Mouse (Mus musculus): ENCODE measurements around the gene Cdk5. TPM values are rescaled to one million over a fixed set of nuclear protein-coding genes. Genes with fewer than 3 reads are reported as not detected.

Cdk5 gene
- total RNA-seq, 2 experiments from 2014 or later: 127 to 133 TPM

GRCm38 (mm10) chr5:24428596-24428995, 5.3 kb upstream of the Cdk5 start:
- DNase-seq (ENCODE audit: low spot score in 2 of 2): no peak

- DNase-seq (ENCODE audit: low spot score in 2 of 2): no peak
These were observed 4.7 kb upstream of the Cdk5 start for GRCm38 (mm10) chr5:24427981-24428402.

- DNase-seq (ENCODE audit: low spot score in 2 of 2): no peak
These were observed 3.9 kb upstream of the Cdk5 start for GRCm38 (mm10) chr5:24427285-24427633.

GRCm38 (mm10) chr5:24426556-24427284, 3.4 kb upstream of the Cdk5 start:
- DNase-seq (ENCODE audit: low spot score in 2 of 2): no peak

GRCm38 (mm10) chr5:24426037-24426432, 2.7 kb upstream of the Cdk5 start:
- DNase-seq (ENCODE audit: low spot score in 2 of 2): no peak

- DNase-seq (ENCODE audit: low spot score in 2 of 2): no peak
These were observed 2.2 kb upstream of the Cdk5 start for GRCm38 (mm10) chr5:24425421-24426036.

- DNase-seq (ENCODE audit: low spot score in 2 of 2): peak; percentile 72 to 80
These were observed 1.6 kb upstream of the Cdk5 start for GRCm38 (mm10) chr5:24424861-24425411.

- DNase-seq (ENCODE audit: low spot score in 2 of 2): no peak
These were observed 863 bp upstream of the Cdk5 start for GRCm38 (mm10) chr5:24424004-24424781.

GRCm38 (mm10) chr5:24420381-24420780, 2.9 kb downstream of the Cdk5 start:
- DNase-seq (ENCODE audit: low spot score in 2 of 2): no peak

GRCm38 (mm10) chr5:24417587-24417986, 5.7 kb downstream of the Cdk5 start:
- DNase-seq (ENCODE audit: low spot score in 2 of 2): no peak

- DNase-seq (ENCODE audit: low spot score in 2 of 2): peak; percentile 74 to 77
These were observed 7.1 kb downstream of the Cdk5 start for GRCm38 (mm10) chr5:24416222-24416736.

- no peak for DNase-seq (ENCODE audit: low spot score in 2 of 2)
These were observed 9.4 kb downstream of the Cdk5 start for GRCm38 (mm10) chr5:24413938-24414337.

GRCm38 (mm10) chr5:24413042-24413693, 10.2 kb downstream of the Cdk5 start, which contains the start of gene Asic3:
TSS of gene Asic3 (plus strand) at chr5:24413392.
- DNase-seq (ENCODE audit: low spot score in 2 of 2): no peak

- DNase-seq (ENCODE audit: low spot score in 2 of 2): no peak
These were observed 11.3 kb downstream of the Cdk5 start for GRCm38 (mm10) chr5:24412063-24412462.

- no peak for DNase-seq (ENCODE audit: low spot score in 2 of 2)
These were observed 13.9 kb downstream of the Cdk5 start for GRCm38 (mm10) chr5:24409466-24409865.

- no peak for DNase-seq (ENCODE audit: low spot score in 2 of 2)
These were observed 14.7 kb downstream of the Cdk5 start for GRCm38 (mm10) chr5:24408651-24409050.

- DNase-seq (ENCODE audit: low spot score in 2 of 2): no peak
These were observed 17.9 kb downstream of the Cdk5 start for GRCm38 (mm10) chr5:24405389-24405876.

- no peak for DNase-seq (ENCODE audit: low spot score in 2 of 2)
These were observed 18.6 kb downstream of the Cdk5 start for GRCm38 (mm10) chr5:24404594-24405360.

- DNase-seq (ENCODE audit: low spot score in 2 of 2): no peak
These were observed 21.4 kb downstream of the Cdk5 start for GRCm38 (mm10) chr5:24401969-24402368.

Data from layer of hippocampus, postnatal 10 days (tissue).